Mouse (Mus musculus) neural tube, embryonic 15.5 days (tissue): ENCODE data around the gene Bcor. TPM values are rescaled to one million over a fixed set of nuclear protein-coding genes. Genes with fewer than 3 reads are reported as not detected.

Source experiments
- ATAC-seq: fragments of 200-750 bp; cut with Nextera tagmentation; 2 replicates; pipeline ENCODE4 v1.8.0; 2017; ENCODE audit warnings: mild to moderate bottlenecking, moderate TSS enrichment, moderate library complexity; ENCODE audit not compliant: low FRiP score
- H3K27ac ChIP-seq: fragments of 300-500 bp; sonication (generic); replicated peaks from 2 replicates; pipeline ENCODE4 v1.5.1; 2015; ENCODE audit warnings: mild to moderate bottlenecking, inconsistent platforms
- H3K27me3 ChIP-seq: fragments of 300-500 bp; sonication (generic); replicated peaks from 2 replicates; pipeline ENCODE4 v1.6.1; 2015; ENCODE audit warnings: inconsistent platforms
- H3K36me3 ChIP-seq: fragments of 300-500 bp; sonication (generic); 2 replicates; pipeline ENCODE4 v1.6.1; 2015; ENCODE audit warnings: inconsistent platforms
- H3K4me1 ChIP-seq: fragments of 300-500 bp; sonication (generic); 2 replicates; pipeline ENCODE4 v1.6.1; 2015; ENCODE audit warnings: inconsistent platforms
- H3K4me2 ChIP-seq: fragments of 300-500 bp; sonication (generic); 2 replicates; pipeline ENCODE4 v1.6.1; 2015; ENCODE audit warnings: inconsistent platforms, mild to moderate bottlenecking, moderate library complexity
- H3K4me3 ChIP-seq: fragments of 300-500 bp; sonication (generic); replicated peaks from 2 replicates; pipeline ENCODE4 v1.5.1; 2015; ENCODE audit warnings: mild to moderate bottlenecking, inconsistent platforms
- H3K9ac ChIP-seq: fragments of 300-500 bp; sonication (generic); replicated peaks from 2 replicates; pipeline ENCODE4 v1.6.1; 2015; ENCODE audit warnings: mild to moderate bottlenecking, inconsistent platforms
- H3K9me3 ChIP-seq: fragments of 300-500 bp; sonication (generic); replicated peaks from 2 replicates; pipeline ENCODE4 v1.6.1; 2016; ENCODE audit warnings: inconsistent platforms
- WGBS: fragments of 180-500 bp; shearing (Covaris S2); methylation state at CpG from one replicate; pipeline ENCODE4 v1.1.7; 2015; ENCODE audit warnings: mixed read lengths; 5-methylcytosine and 5-hydroxymethylcytosine counted together
- polyA plus RNA-seq: library from polyadenylated mRNA; unstranded; fragments of >200 nt; fragmentation: Nextera tagmentation; extraction: Ambion mirVana; gene quantifications from 2 replicates; pipeline ENCODE4 v1.2.1, GENCODE M21; 2015

The Bcor gene
- polyA plus RNA-seq, 1 experiment from 2014 or later, result 12.2 TPM

DNA sequence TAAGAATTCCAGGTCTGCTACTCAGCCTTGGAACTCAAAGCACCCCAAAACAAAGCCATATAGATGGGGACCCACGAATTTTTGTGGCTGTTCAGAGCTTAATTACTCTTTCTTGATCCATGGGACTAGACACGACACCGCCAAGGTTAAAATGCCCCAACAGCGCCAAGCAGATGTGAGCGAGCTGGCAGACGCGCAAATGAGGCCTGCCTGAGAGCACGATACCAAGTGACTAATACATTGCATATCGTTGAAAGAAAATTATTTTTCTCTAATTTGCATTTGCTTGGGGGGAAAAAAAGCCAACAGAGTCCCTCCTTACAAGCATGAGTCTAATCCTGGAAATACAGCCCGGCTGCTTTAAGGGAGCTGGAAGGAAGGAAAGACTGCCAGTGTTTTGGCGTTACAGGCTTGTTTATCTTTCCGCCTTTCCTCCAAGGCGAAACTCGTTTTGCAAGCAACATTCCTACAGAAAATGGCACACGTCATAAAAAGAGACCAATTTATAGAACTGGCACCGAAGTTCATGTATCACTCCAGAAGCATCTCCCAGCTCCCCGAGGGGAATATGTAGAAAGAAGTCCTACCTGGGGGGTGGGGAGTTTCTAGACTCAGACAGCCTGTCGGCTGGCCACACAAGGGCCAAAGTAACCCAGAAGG lies 92.2 kb downstream of the Bcor start:
- Histone ChIP-seq H3K4me1 (peaks cover 65% of the 10 kb centered on the region), H3K9ac (no peak overlapping the region), H3K4me2 (no peak overlapping the region), H3K9me3 (no peaks in the 10 kb centered on the region), H3K27me3 (peaks cover 76% of the 10 kb centered on the region), H3K27ac (no peak overlapping the region), H3K4me3 (no peak overlapping the region), H3K36me3 (no peaks in the 10 kb centered on the region)
- WGBS, result 15% methylated on average over 18 of the region's 18 CpGs
- no peak for ATAC-seq

DNA sequence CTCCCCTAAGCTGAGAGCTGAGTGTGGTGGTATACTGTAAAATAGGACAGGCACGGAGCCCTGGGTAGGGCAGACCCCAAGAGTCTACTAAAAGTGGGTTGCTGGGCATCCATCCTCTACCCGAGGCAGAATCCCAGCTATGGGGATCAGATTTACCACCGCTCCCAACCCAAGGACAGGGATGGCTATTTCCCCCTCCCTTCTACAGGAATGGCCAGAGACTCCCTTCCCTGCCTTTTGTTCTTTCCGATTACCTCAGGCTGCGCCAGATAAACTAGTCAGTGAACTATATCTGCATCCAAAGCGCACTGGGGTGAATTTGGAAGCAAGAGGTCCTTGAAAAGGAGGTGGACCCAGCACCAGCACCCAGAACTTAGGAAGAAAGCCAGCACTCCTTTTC lies 93.1 kb downstream of the Bcor start:
- Histone ChIP-seq H3K36me3 (no peaks in the 10 kb centered on the region), H3K4me2 (0 out of 2 replicates have a peak overlapping the region, but pooled peaks have one; percentile 1), H3K9ac (no peak overlapping the region), H3K4me1 (peaks cover 70% of the 10 kb centered on the region), H3K27ac (no peak overlapping the region), H3K4me3 (no peak overlapping the region), H3K27me3 (peaks cover 67% of the 10 kb centered on the region; the same call in 1 of the 2 replicates), H3K9me3 (no peaks in the 10 kb centered on the region)
- ATAC-seq, result no peak
- 5% methylated on average over 6 of the region's 6 CpGs for WGBS

- no peaks in the 10 kb centered on the region for H3K9me3 ChIP-seq
- H3K36me3 ChIP-seq, result no peaks in the 10 kb centered on the region
- H3K4me3 ChIP-seq, result no peak overlapping the region
- WGBS, result 39% methylated on average over 9 of the region's 9 CpGs
- H3K4me1 ChIP-seq, result peaks cover 69% of the 10 kb centered on the region
- H3K27ac ChIP-seq, result no peak overlapping the region
- ATAC-seq, result no peak
- H3K27me3 ChIP-seq, result peaks cover 60% of the 10 kb centered on the region; the same call in 1 of the 2 replicates
- H3K9ac ChIP-seq, result no peak overlapping the region
- no peak overlapping the region for H3K4me2 ChIP-seq
Measured at GRCm38 (mm10) chrX:12065782-12066181, 94.4 kb downstream of the Bcor start.

DNA sequence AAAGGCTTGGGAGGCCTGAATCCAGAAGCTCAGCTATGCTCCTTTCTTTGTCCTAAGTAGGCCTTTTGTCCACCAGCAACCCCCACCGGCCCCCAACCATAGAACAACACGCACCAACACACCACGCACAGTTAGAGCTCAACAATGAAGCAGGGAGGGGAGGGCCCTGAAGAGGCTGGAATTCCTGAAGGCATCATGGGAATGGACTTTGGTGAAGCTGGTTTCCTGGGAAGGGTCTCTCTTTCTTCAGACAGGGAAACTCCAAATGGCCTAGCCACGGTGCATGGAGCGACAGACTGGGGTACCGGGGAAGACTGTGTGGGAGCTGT lies 97.3 kb downstream of the Bcor start:
- Histone ChIP-seq H3K4me3 (no peak overlapping the region), H3K9me3 (no peaks in the 10 kb centered on the region), H3K27me3 (peaks cover 43% of the 10 kb centered on the region; the same call in 1 of the 2 replicates), H3K4me1 (peaks cover 48% of the 10 kb centered on the region), H3K36me3 (peaks cover 1% of the 10 kb centered on the region; the same call in 1 of the 2 replicates), H3K27ac (no peak overlapping the region), H3K4me2 (0 out of 2 replicates have a peak overlapping the region, but pooled peaks have one; percentile 28), H3K9ac (no peak overlapping the region)
- WGBS, result 12% methylated on average over 6 of the region's 6 CpGs
- no peak for ATAC-seq

DNA sequence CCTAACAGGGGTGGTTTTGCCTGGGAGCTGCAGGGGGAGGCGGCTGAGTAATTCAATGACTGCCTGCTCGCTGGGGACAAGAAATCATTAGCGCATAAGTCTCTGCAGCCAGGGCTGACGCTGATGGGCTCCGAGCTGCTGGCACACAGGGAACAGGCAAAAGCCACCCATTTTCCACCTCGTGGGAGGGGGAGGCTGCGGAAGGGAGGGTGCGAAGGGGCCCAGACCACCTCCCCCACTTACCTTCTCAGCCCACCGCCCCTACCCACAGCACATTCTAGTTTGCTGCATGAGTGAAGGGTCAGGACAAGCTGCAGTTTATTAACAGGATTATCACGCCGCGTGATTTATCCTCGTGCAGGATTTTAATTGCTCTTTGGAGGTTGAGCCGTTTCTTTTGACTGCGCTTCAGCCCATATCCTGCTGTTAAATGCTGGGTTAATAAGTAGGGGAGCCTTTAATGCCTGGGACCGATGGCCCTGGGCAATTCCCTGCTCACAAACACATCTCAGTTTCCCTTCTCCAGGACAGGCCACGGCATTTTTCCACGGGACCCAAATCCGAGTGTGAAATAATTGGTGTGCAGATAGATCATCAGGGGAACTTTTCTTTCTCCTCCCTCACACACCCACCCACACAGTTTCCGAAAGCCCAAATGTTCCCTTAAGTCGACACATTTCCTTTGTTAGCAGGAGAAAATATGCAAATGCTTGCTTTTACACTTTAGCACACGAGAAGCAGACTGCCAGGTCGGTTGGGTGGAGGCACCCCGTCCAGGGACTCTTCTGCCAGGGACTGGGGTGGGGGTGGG lies 97.8 kb downstream of the Bcor start:
- Histone ChIP-seq H3K27ac (no peak overlapping the region), H3K36me3 (peaks cover 4% of the 10 kb centered on the region; the same call in 1 of the 2 replicates), H3K4me3 (no peak overlapping the region), H3K4me1 (peaks cover 42% of the 10 kb centered on the region), H3K4me2 (peak overlapping the region; percentile 28), H3K9ac (no peak overlapping the region), H3K9me3 (no peaks in the 10 kb centered on the region), H3K27me3 (peaks cover 37% of the 10 kb centered on the region; the same call in 1 of the 2 replicates)
- WGBS, result 13% methylated on average over 24 of the region's 24 CpGs
- 0 out of 2 replicates have a peak, but pooled peaks have one; percentile 22 for ATAC-seq

- H3K4me1 ChIP-seq, result peaks cover 29% of the 10 kb centered on the region
- whole genome bisulfite sequencing, result 67% methylated on average over 3 of the region's 3 CpGs
Measured at GRCm38 (mm10) chrX:12060848-12061247, 99.3 kb downstream of the Bcor start.

DNA sequence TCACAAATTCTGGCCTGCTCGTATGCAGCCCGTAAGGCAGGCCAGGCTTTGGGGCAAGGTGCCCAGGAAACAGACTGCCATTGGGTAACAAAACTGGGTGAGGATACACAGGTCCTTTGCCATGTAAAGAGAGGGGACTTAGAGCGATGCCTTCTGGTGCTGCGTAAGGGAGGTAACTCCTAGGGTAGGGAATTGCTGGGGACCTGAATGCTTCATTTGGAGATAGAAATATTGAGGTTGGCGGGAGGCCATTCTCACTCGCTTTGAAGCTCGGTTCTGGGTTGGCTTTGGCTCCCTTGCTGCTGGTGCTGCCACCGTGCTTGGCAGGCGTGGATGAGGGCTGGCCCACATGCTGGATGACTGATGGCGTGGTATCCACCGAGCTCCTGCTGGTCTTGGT lies 102.9 kb downstream of the Bcor start:
- H3K36me3 ChIP-seq, result peaks cover 9% of the 10 kb centered on the region; the same call in 1 of the 2 replicates
- no peaks in the 10 kb centered on the region for H3K27me3 ChIP-seq
- no peak overlapping the region for H3K4me3 ChIP-seq
- ATAC-seq, result no peak
- H3K9ac ChIP-seq, result no peak overlapping the region
- H3K27ac ChIP-seq, result no peak overlapping the region
- H3K9me3 ChIP-seq, result no peaks in the 10 kb centered on the region
- H3K4me2 ChIP-seq, result no peak overlapping the region
- 82% methylated on average over 11 of the region's 11 CpGs for WGBS
- H3K4me1 ChIP-seq, result peaks cover 13% of the 10 kb centered on the region

More at GRCm38 (mm10) chrX:12060848-12061247, 99.3 kb downstream of the Bcor start:
- peaks cover 23% of the 10 kb centered on the region; the same call in 1 of the 2 replicates for H3K27me3 ChIP-seq
- no peak overlapping the region for H3K9ac ChIP-seq
- no peak overlapping the region for H3K27ac ChIP-seq
- no peak overlapping the region for H3K4me3 ChIP-seq
- H3K4me2 ChIP-seq, result no peak overlapping the region
- no peak for ATAC-seq
- peaks cover 9% of the 10 kb centered on the region; the same call in 1 of the 2 replicates for H3K36me3 ChIP-seq
- no peaks in the 10 kb centered on the region for H3K9me3 ChIP-seq

GRCm38 (mm10) chrX:12053315-12053914 lies 106.7 kb downstream of the Bcor start:
- H3K9ac ChIP-seq, result no peak overlapping the region
- ATAC-seq, result no peak
- H3K36me3 ChIP-seq, result peaks cover 9% of the 10 kb centered on the region; the same call in 1 of the 2 replicates
- H3K9me3 ChIP-seq, result no peaks in the 10 kb centered on the region
- 0 out of 2 replicates have a peak, but pooled peaks cover 2% of the 10 kb centered on the region for H3K27me3 ChIP-seq
- no peak overlapping the region for H3K4me3 ChIP-seq
- H3K4me2 ChIP-seq, result no peak overlapping the region
- WGBS, result 72% methylated on average over 9 of the region's 9 CpGs
- no peak overlapping the region for H3K27ac ChIP-seq
- H3K4me1 ChIP-seq, result peaks cover 6% of the 10 kb centered on the region; the same call in 1 of the 2 replicates

- no peaks in the 10 kb centered on the region for H3K9me3 ChIP-seq
- 0 out of 2 replicates have a peak, but pooled peaks cover 2% of the 10 kb centered on the region for H3K27me3 ChIP-seq
- no peak overlapping the region for H3K9ac ChIP-seq
Measured at GRCm38 (mm10) chrX:12052651-12053050, 107.5 kb downstream of the Bcor start.

DNA sequence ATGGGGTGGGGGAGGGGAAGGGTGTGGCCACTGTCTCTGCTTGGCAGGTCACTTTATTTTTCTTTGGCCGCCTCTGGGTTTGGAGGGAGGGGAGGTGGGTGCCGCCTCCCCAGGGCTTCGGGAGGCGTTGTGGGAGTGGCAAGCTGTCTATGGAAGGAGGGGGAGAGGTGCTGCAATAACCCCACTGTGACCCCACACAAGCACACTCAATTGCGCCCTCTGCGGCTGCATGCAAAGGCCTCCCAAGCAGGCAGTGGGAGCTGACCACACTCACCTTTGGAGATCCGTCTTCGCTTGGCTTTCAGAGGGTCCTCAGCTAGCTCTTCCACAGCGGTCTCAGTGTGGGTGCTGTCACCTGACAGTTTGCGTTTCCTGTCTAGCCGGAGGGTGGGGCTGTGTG lies 111.4 kb downstream of the Bcor start:
- Histone ChIP-seq H3K9ac (no peak overlapping the region), H3K27ac (no peak overlapping the region), H3K4me2 (no peak overlapping the region), H3K4me3 (no peak overlapping the region), H3K27me3 (0 out of 2 replicates have a peak, but pooled peaks cover 2% of the 10 kb centered on the region), H3K9me3 (no peaks in the 10 kb centered on the region), H3K36me3 (no peaks in the 10 kb centered on the region), H3K4me1 (peaks cover 19% of the 10 kb centered on the region)
- WGBS, result 61% methylated on average over 10 of the region's 11 CpGs
- no peak for ATAC-seq

More at GRCm38 (mm10) chrX:12052651-12053050, 107.5 kb downstream of the Bcor start:
- H3K36me3 ChIP-seq, result peaks cover 6% of the 10 kb centered on the region; the same call in 1 of the 2 replicates
- WGBS, result 96% methylated on average over 1 of the region's 1 CpGs
- no peak overlapping the region for H3K27ac ChIP-seq
- H3K4me3 ChIP-seq, result no peak overlapping the region
- no peak for ATAC-seq
- H3K4me1 ChIP-seq, result peaks cover 13% of the 10 kb centered on the region
- H3K4me2 ChIP-seq, result no peak overlapping the region

GRCm38 (mm10) chrX:12048166-12048565 lies 112.0 kb downstream of the Bcor start:
- Histone ChIP-seq H3K27ac (no peak overlapping the region), H3K4me2 (no peak overlapping the region), H3K4me1 (peaks cover 21% of the 10 kb centered on the region), H3K36me3 (no peaks in the 10 kb centered on the region), H3K27me3 (0 out of 2 replicates have a peak, but pooled peaks cover 2% of the 10 kb centered on the region), H3K9me3 (no peaks in the 10 kb centered on the region), H3K4me3 (no peak overlapping the region), H3K9ac (no peak overlapping the region)
- no peak for ATAC-seq
- 34% methylated on average over 9 of the region's 9 CpGs for WGBS
